7 mouse cellular contexts compared by ENCODE assay signal in genomic region chr8:84249257-84250170, GRCm38 (mm10). TPM values are rescaled to one million over a fixed set of nuclear protein-coding genes. Genes with fewer than 3 reads are reported as not detected.
DNase-seq lines count a peak whose midpoint lies in the region; ATAC-seq lines count a peak whose summit lies in the region.

Gene D8Ertd738e (minus strand): TSS chr8:84249719.

- peak within 1 kb of the TSS; percentile 88 for H3K9ac ChIP-seq in embryonic facial prominence, embryonic 11.5 days (replicated peaks; ENCODE audit: low read length)
- H3K9ac ChIP-seq in limb, embryonic 11.5 days (ENCODE audit: low read length) = peak within 1 kb of the TSS; percentile 78
- peak within 1 kb of the TSS; percentile 75 for H3K9ac ChIP-seq in midbrain, embryonic 14.5 days (replicated peaks; ENCODE audit: low read length)

- WGBS in embryonic facial prominence, embryonic 11.5 days = 4% methylated on average over 52 of the region's 52 CpGs
- 4% methylated on average over 52 of the region's 52 CpGs for WGBS in limb, embryonic 11.5 days
- 5% methylated on average over 52 of the region's 52 CpGs for WGBS in midbrain, embryonic 14.5 days

- H3K4me3 ChIP-seq in embryonic facial prominence, embryonic 11.5 days (ENCODE audit: low read depth, low read length) = peak within 1 kb of the TSS; percentile 93
- peak within 1 kb of the TSS; percentile 78 for H3K4me3 ChIP-seq in limb, embryonic 11.5 days (ENCODE audit: low read depth, low read length)
- peak within 1 kb of the TSS; percentile 94 for H3K4me3 ChIP-seq in midbrain, embryonic 14.5 days (replicated peaks; ENCODE audit: low read depth, low read length)

- peak within 1 kb of the TSS; percentile 58 for H3K4me2 ChIP-seq in embryonic facial prominence, embryonic 11.5 days (ENCODE audit: low read depth, low read length)
- peak within 1 kb of the TSS; percentile 63 for H3K4me2 ChIP-seq in limb, embryonic 11.5 days (ENCODE audit: low read depth, severe bottlenecking)
- H3K4me2 ChIP-seq in midbrain, embryonic 14.5 days (ENCODE audit: low read length) = peak within 1 kb of the TSS; percentile 84

- peak within 1 kb of the TSS; percentile 56; the same call in 1 of the 2 replicates for H3K27ac ChIP-seq in embryonic facial prominence, embryonic 11.5 days (replicated peaks; ENCODE audit: low read depth, low read length)
- no peak within 1 kb of the TSS for H3K27ac ChIP-seq in limb, embryonic 11.5 days (replicated peaks; ENCODE audit: low read depth, low read length)
- H3K27ac ChIP-seq in midbrain, embryonic 14.5 days (replicated peaks; ENCODE audit: low read depth, low read length) = peak within 1 kb of the TSS; percentile 75

- ATAC-seq in embryonic facial prominence, embryonic 11.5 days (replicated peaks; ENCODE audit: insufficient number of reproducible peaks, low FRiP score, low TSS enrichment, low read depth) = peak; percentile 82; the same call in 1 of the 2 replicates
- ATAC-seq in limb, embryonic 11.5 days (ENCODE audit: insufficient number of reproducible peaks, low FRiP score, low TSS enrichment, low read depth) = peak; percentile 81
- ATAC-seq in midbrain, embryonic 14.5 days (ENCODE audit: low FRiP score, low TSS enrichment) = peak; percentile 93

- no peaks in the 10 kb centered on the region for H3K27me3 ChIP-seq in embryonic facial prominence, embryonic 11.5 days (ENCODE audit: control insufficient read depth, insufficient read depth, low read length)
- no peaks in the 10 kb centered on the region for H3K27me3 ChIP-seq in limb, embryonic 11.5 days (ENCODE audit: control insufficient read depth, insufficient read depth, low read length)
- H3K27me3 ChIP-seq in midbrain, embryonic 14.5 days (ENCODE audit: control insufficient read depth, insufficient read depth, low read length) = no peaks in the 10 kb centered on the region

- peak; percentile 84 for DNase-seq in adrenal gland, postnatal 25 days
- peak; percentile 96 for DNase-seq in embryonic facial prominence, embryonic 11.5 days (ENCODE audit: low spot score)
- DNase-seq in heart, adult 11 months = peak; percentile 99
- peak; percentile 89 for DNase-seq in kidney, adult 18-20 months
- peak; percentile 88 for DNase-seq in limb, embryonic 11.5 days (ENCODE audit: low spot score)
- DNase-seq in midbrain, embryonic 14.5 days = peak; percentile 96
- DNase-seq in spleen, adult 18-20 months = peak; percentile 78 to 85

- H3K4me1 ChIP-seq in embryonic facial prominence, embryonic 11.5 days (ENCODE audit: control insufficient read depth, insufficient read depth, low read length) = no peaks in the 10 kb centered on the region
- H3K4me1 ChIP-seq in limb, embryonic 11.5 days (ENCODE audit: control insufficient read depth, insufficient read depth, low read length) = no peaks in the 10 kb centered on the region
- no peaks in the 10 kb centered on the region for H3K4me1 ChIP-seq in midbrain, embryonic 14.5 days (ENCODE audit: control insufficient read depth, insufficient read depth, low read length)

- peaks cover 12% of the 10 kb centered on the region for H3K36me3 ChIP-seq in embryonic facial prominence, embryonic 11.5 days (replicated peaks; ENCODE audit: control insufficient read depth, insufficient read depth, low read depth, low read length)
- peaks cover 16% of the 10 kb centered on the region; the same call in 1 of the 2 replicates for H3K36me3 ChIP-seq in limb, embryonic 11.5 days (ENCODE audit: control insufficient read depth, insufficient read depth, low read length)
- H3K36me3 ChIP-seq in midbrain, embryonic 14.5 days (ENCODE audit: control insufficient read depth, insufficient read depth, low read length) = peaks cover 73% of the 10 kb centered on the region

- H3K9me3 ChIP-seq in embryonic facial prominence, embryonic 11.5 days (replicated peaks; ENCODE audit: control insufficient read depth, low read length) = no peaks in the 10 kb centered on the region
- H3K9me3 ChIP-seq in limb, embryonic 11.5 days (ENCODE audit: control insufficient read depth, low read length) = no peaks in the 10 kb centered on the region
- H3K9me3 ChIP-seq in midbrain, embryonic 14.5 days (ENCODE audit: control insufficient read depth, low read length) = no peaks in the 10 kb centered on the region

RNA-seq across cellular contexts. Expression of gene D8Ertd738e, which starts in this region (rescaled TPM):
- total RNA-seq in adrenal gland, postnatal 25 days (2021) = 261 and 266 TPM in 2 replicates
- 322 and 340 TPM in 2 replicates for polyA plus RNA-seq in embryonic facial prominence, embryonic 11.5 days (2014; fragmentation: Nextera tagmentation; extraction: Ambion mirVana)
- polyA plus RNA-seq in limb, embryonic 11.5 days (2014; fragmentation: Nextera tagmentation; extraction: Ambion mirVana) = 361 and 375 TPM in 2 replicates
- 261 and 282 TPM in 2 replicates for polyA plus RNA-seq in midbrain, embryonic 14.5 days (2014; fragmentation: Nextera tagmentation; extraction: Ambion mirVana)
